Mouse (Mus musculus): ENCODE results near the gene Atg10.

DNA sequence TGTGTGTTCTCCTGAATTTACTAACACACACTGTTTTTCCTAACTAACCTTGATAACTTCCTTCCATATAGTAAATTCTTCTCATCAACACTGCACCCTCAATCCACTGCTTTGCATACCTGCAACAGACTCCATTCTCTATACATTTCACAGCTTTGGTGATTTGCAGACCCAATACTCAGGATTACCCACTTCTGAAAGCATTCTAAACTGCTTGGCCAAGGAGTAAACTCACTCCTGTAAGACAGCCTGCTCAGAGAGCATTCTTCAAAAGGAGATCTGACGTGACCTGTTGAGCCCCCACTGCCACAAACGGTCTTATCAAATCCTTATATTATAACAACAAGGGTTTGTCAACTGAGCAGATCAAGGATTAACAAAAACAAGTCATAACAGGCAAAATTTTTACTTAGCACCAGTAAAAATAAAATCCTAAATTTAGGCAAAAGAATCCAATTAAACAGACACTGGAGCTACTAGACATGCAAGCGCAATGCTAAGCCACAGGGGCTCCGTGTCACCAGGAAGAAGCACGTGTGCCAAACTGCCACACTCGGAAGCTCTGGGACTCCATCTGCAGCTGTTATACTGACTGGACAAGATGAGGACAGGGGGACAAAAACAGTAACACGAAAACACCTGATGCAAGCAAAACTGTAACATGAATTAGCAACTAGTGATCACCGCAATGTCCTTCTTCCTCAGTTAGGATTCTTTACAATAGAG, 44.4 kb downstream of the Atg10 start:
- TF ChIP-seq CTCF (IDR thresholded peaks at IDR 0.05; ENCODE audit: low read depth) (no peak), EP300 (optimal IDR thresholded peaks at IDR 0.05) (no peak)

All from stomach, postnatal 0 days (tissue).